Mouse (Mus musculus) forebrain, embryonic 12.5 days (tissue): ENCODE data around the gene Kctd2. TPM values are rescaled to one million over a fixed set of nuclear protein-coding genes. Genes with fewer than 3 reads are reported as not detected.

Experiments used
- ATAC-seq: fragments of 200-750 bp; cut with Nextera tagmentation; 2 replicates; pipeline ENCODE4 v1.8.0; 2017; ENCODE audit warnings: moderate TSS enrichment; ENCODE audit not compliant: low FRiP score
- H3K27ac ChIP-seq: fragments of 300-500 bp; sonication (generic); 2 replicates; pipeline ENCODE4 v1.5.1; 2016; ENCODE audit warnings: mild to moderate bottlenecking
- H3K27me3 ChIP-seq: fragments of 300-500 bp; sonication (generic); 2 replicates; pipeline ENCODE4 v1.6.1; 2016; ENCODE audit warnings: mild to moderate bottlenecking
- H3K36me3 ChIP-seq: fragments of 300-500 bp; sonication (generic); replicated peaks from 2 replicates; pipeline ENCODE4 v1.6.1; 2016; ENCODE audit warnings: mild to moderate bottlenecking
- H3K4me1 ChIP-seq: fragments of 300-500 bp; sonication (generic); 2 replicates; pipeline ENCODE4 v1.6.1; 2016
- H3K4me2 ChIP-seq: fragments of 300-500 bp; sonication (generic); 2 replicates; pipeline ENCODE4 v1.6.1; 2016; ENCODE audit warnings: mild to moderate bottlenecking, moderate library complexity
- H3K4me3 ChIP-seq: fragments of 300-500 bp; sonication (generic); replicated peaks from 2 replicates; pipeline ENCODE4 v1.5.1; 2016; ENCODE audit warnings: mild to moderate bottlenecking
- H3K9ac ChIP-seq: fragments of 300-500 bp; sonication (generic); 2 replicates; pipeline ENCODE4 v1.6.1; 2016; ENCODE audit warnings: mild to moderate bottlenecking
- H3K9me3 ChIP-seq: fragments of 300-500 bp; sonication (generic); 2 replicates; pipeline ENCODE4 v1.6.1; 2016
- WGBS: fragments of 180-500 bp; shearing (Covaris S2); methylation state at CpG from one replicate; pipeline ENCODE4 v1.1.7; 2016; 5-methylcytosine and 5-hydroxymethylcytosine counted together
- polyA plus RNA-seq: library from polyadenylated mRNA; unstranded; fragments of >200 nt; fragmentation: Nextera tagmentation; extraction: Ambion mirVana; gene quantifications from 2 replicates; pipeline ENCODE4 v1.2.1, GENCODE M21; 2016

Kctd2 gene
- 23.9 and 29.8 TPM in 2 replicates for polyA plus RNA-seq

- under 1% methylated on average over 55 of the region's 56 CpGs for WGBS
- Histone ChIP-seq H3K9ac (peak within 1 kb of the TSS; percentile 98), H3K4me2 (peak within 1 kb of the TSS; percentile 97), H3K4me3 (peak within 1 kb of the TSS; percentile 95), H3K27ac (peak within 1 kb of the TSS; percentile 92), H3K9me3 (no peaks in the 10 kb centered on the region), H3K36me3 (peaks cover 50% of the 10 kb centered on the region), H3K27me3 (no peaks in the 10 kb centered on the region), H3K4me1 (peaks cover 32% of the 10 kb centered on the region)
- ATAC-seq = peak; percentile 98
Measured at GRCm38 (mm10) chr11:115419531-115420237, at the start of gene Kctd2, which contains the start of gene Atp5h. Kctd2 (plus strand) TSS chr11:115420128. Atp5h (minus strand) TSS chr11:115419962.

GRCm38 (mm10) chr11:115370368-115370767 lies 49.6 kb upstream of the Kctd2 start:
- Histone ChIP-seq H3K27me3 (peaks cover 51% of the 10 kb centered on the region), H3K36me3 (no peaks in the 10 kb centered on the region), H3K4me1 (peaks cover 35% of the 10 kb centered on the region), H3K4me3 (no peak overlapping the region), H3K4me2 (no peak overlapping the region), H3K9me3 (no peaks in the 10 kb centered on the region), H3K9ac (no peak overlapping the region), H3K27ac (no peak overlapping the region)
- ATAC-seq = no peak
- WGBS = 63% methylated on average over 7 of the region's 7 CpGs

GRCm38 (mm10) chr11:115371354-115371753 lies 48.6 kb upstream of the Kctd2 start:
- H3K27ac ChIP-seq = no peak overlapping the region
- peaks cover 52% of the 10 kb centered on the region for H3K27me3 ChIP-seq
- H3K36me3 ChIP-seq = no peaks in the 10 kb centered on the region
- ATAC-seq = no peak
- no peak overlapping the region for H3K4me3 ChIP-seq
- H3K9me3 ChIP-seq = no peaks in the 10 kb centered on the region
- H3K9ac ChIP-seq = no peak overlapping the region
- 70% methylated on average over 8 of the region's 8 CpGs for WGBS
- peaks cover 28% of the 10 kb centered on the region for H3K4me1 ChIP-seq
- no peak overlapping the region for H3K4me2 ChIP-seq

GRCm38 (mm10) chr11:115372015-115372414 lies 47.9 kb upstream of the Kctd2 start:
- 74% methylated on average over 1 of the region's 1 CpGs for WGBS
- no peaks in the 10 kb centered on the region for H3K36me3 ChIP-seq
- ATAC-seq = no peak
- peaks cover 22% of the 10 kb centered on the region for H3K4me1 ChIP-seq
- no peak overlapping the region for H3K27ac ChIP-seq
- peaks cover 53% of the 10 kb centered on the region for H3K27me3 ChIP-seq
- no peak overlapping the region for H3K4me3 ChIP-seq
- H3K9ac ChIP-seq = no peak overlapping the region
- H3K9me3 ChIP-seq = no peaks in the 10 kb centered on the region
- no peak overlapping the region for H3K4me2 ChIP-seq

- Histone ChIP-seq H3K4me3 (no peak overlapping the region), H3K9me3 (no peaks in the 10 kb centered on the region), H3K4me1 (peaks cover 15% of the 10 kb centered on the region), H3K27ac (no peak overlapping the region), H3K4me2 (no peak overlapping the region), H3K27me3 (peaks cover 53% of the 10 kb centered on the region), H3K36me3 (no peaks in the 10 kb centered on the region), H3K9ac (no peak overlapping the region)
- 45% methylated on average over 2 of the region's 2 CpGs for WGBS
- ATAC-seq = no peak
Measured at GRCm38 (mm10) chr11:115372737-115373136, 47.2 kb upstream of the Kctd2 start.

GRCm38 (mm10) chr11:115373805-115374694 lies 45.9 kb upstream of the Kctd2 start:
- WGBS = 3% methylated on average over 30 of the region's 30 CpGs
- peak; percentile 57; the same call in 1 of the 2 replicates for ATAC-seq

GRCm38 (mm10) chr11:115374695-115375425 lies 45.1 kb upstream of the Kctd2 start:
- Histone ChIP-seq H3K4me3 (peak overlapping the region; percentile 46; the same call in 1 of the 2 replicates), H3K27ac (no peak overlapping the region), H3K9ac (peak overlapping the region; percentile 61), H3K27me3 (peaks cover 43% of the 10 kb centered on the region), H3K4me1 (peaks cover 14% of the 10 kb centered on the region), H3K36me3 (no peaks in the 10 kb centered on the region), H3K4me2 (peak overlapping the region; percentile 73), H3K9me3 (0 out of 2 replicates have a peak, but pooled peaks cover 3% of the 10 kb centered on the region)
- ATAC-seq = no peak
- 69% methylated on average over 12 of the region's 12 CpGs for WGBS

More at GRCm38 (mm10) chr11:115373805-115374694, 45.9 kb upstream of the Kctd2 start:
- Histone ChIP-seq H3K27ac (no peak overlapping the region), H3K27me3 (peaks cover 46% of the 10 kb centered on the region), H3K9me3 (0 out of 2 replicates have a peak, but pooled peaks cover 3% of the 10 kb centered on the region), H3K36me3 (no peaks in the 10 kb centered on the region), H3K9ac (peak overlapping the region; percentile 61), H3K4me2 (peak overlapping the region; percentile 73), H3K4me3 (peak overlapping the region; percentile 46), H3K4me1 (peaks cover 14% of the 10 kb centered on the region)

GRCm38 (mm10) chr11:115376722-115377121 lies 43.2 kb upstream of the Kctd2 start:
- no peak overlapping the region for H3K4me2 ChIP-seq
- no peak overlapping the region for H3K27ac ChIP-seq
- 0 out of 2 replicates have a peak, but pooled peaks cover 3% of the 10 kb centered on the region for H3K9me3 ChIP-seq
- no peaks in the 10 kb centered on the region for H3K36me3 ChIP-seq
- no peak overlapping the region for H3K9ac ChIP-seq
- no peak for ATAC-seq
- peaks cover 20% of the 10 kb centered on the region for H3K4me1 ChIP-seq
- 76% methylated on average over 7 of the region's 7 CpGs for WGBS
- H3K4me3 ChIP-seq = no peak overlapping the region
- peaks cover 38% of the 10 kb centered on the region for H3K27me3 ChIP-seq

GRCm38 (mm10) chr11:115377254-115377653 lies 42.7 kb upstream of the Kctd2 start:
- H3K9me3 ChIP-seq = 0 out of 2 replicates have a peak, but pooled peaks cover 3% of the 10 kb centered on the region
- H3K27ac ChIP-seq = no peak overlapping the region
- no peak overlapping the region for H3K9ac ChIP-seq
- ATAC-seq = no peak
- H3K4me2 ChIP-seq = no peak overlapping the region
- WGBS = 89% methylated on average over 4 of the region's 4 CpGs
- no peaks in the 10 kb centered on the region for H3K36me3 ChIP-seq
- H3K4me1 ChIP-seq = peaks cover 20% of the 10 kb centered on the region
- H3K27me3 ChIP-seq = peaks cover 36% of the 10 kb centered on the region
- no peak overlapping the region for H3K4me3 ChIP-seq

- Histone ChIP-seq H3K9ac (no peak overlapping the region), H3K4me2 (no peak overlapping the region), H3K4me1 (peaks cover 26% of the 10 kb centered on the region), H3K27me3 (peaks cover 32% of the 10 kb centered on the region), H3K27ac (no peak overlapping the region), H3K9me3 (0 out of 2 replicates have a peak, but pooled peaks cover 3% of the 10 kb centered on the region), H3K36me3 (no peaks in the 10 kb centered on the region), H3K4me3 (no peak overlapping the region)
- no peak for ATAC-seq
- 88% methylated on average over 7 of the region's 7 CpGs for WGBS
Measured at GRCm38 (mm10) chr11:115377854-115378253, 42.1 kb upstream of the Kctd2 start.

- Histone ChIP-seq H3K27me3 (peaks cover 5% of the 10 kb centered on the region; the same call in 1 of the 2 replicates), H3K36me3 (no peaks in the 10 kb centered on the region), H3K27ac (peak overlapping the region; percentile 94; the same call in 1 of the 2 replicates), H3K9ac (0 out of 2 replicates have a peak overlapping the region, but pooled peaks have one; percentile 40), H3K9me3 (0 out of 2 replicates have a peak, but pooled peaks cover 3% of the 10 kb centered on the region), H3K4me3 (peak overlapping the region; percentile 87), H3K4me1 (peaks cover 46% of the 10 kb centered on the region), H3K4me2 (peak overlapping the region; percentile 76)
- 11% methylated on average over 9 of the region's 9 CpGs for WGBS
- no peak for ATAC-seq
Measured at GRCm38 (mm10) chr11:115381276-115381675, 38.7 kb upstream of the Kctd2 start.
